Mouse (Mus musculus): ENCODE measurements around the gene Sp9. TPM values are rescaled to one million over a fixed set of nuclear protein-coding genes. Genes with fewer than 3 reads are reported as not detected.

Gene Sp9
- polyA plus RNA-seq, 1 experiment from 2014 or later: not detected

GRCm38 (mm10) chr2:73268281-73268680 is 3.4 kb upstream of the Sp9 start:
- H3K36me3 ChIP-seq: no peaks in the 10 kb centered on the region
- H3K27me3 ChIP-seq: peaks cover 93% of the 10 kb centered on the region
- H3K27ac ChIP-seq: no peak overlapping the region
- no peaks in the 10 kb centered on the region for H3K9me3 ChIP-seq (replicated peaks)
- peaks cover 42% of the 10 kb centered on the region for H3K4me1 ChIP-seq (replicated peaks)
- ATAC-seq (replicated peaks; ENCODE audit: insufficient number of reproducible peaks, insufficient read depth, low FRiP score, low read depth): no peak
- H3K4me2 ChIP-seq: no peak overlapping the region
- no peak overlapping the region for H3K4me3 ChIP-seq
- no peak overlapping the region for H3K9ac ChIP-seq
- 6% methylated on average over 12 of the region's 12 CpGs for WGBS

GRCm38 (mm10) chr2:73268836-73269395 is 2.8 kb upstream of the Sp9 start:
- Histone ChIP-seq H3K4me1 (replicated peaks) (peaks cover 42% of the 10 kb centered on the region), H3K27ac (no peak overlapping the region), H3K4me3 (no peak overlapping the region), H3K9ac (no peak overlapping the region), H3K36me3 (no peaks in the 10 kb centered on the region), H3K4me2 (no peak overlapping the region), H3K27me3 (peaks cover 93% of the 10 kb centered on the region), H3K9me3 (replicated peaks) (no peaks in the 10 kb centered on the region)
- no peak for ATAC-seq (replicated peaks; ENCODE audit: insufficient number of reproducible peaks, insufficient read depth, low FRiP score, low read depth)
- 11% methylated on average over 8 of the region's 8 CpGs for WGBS

DNA sequence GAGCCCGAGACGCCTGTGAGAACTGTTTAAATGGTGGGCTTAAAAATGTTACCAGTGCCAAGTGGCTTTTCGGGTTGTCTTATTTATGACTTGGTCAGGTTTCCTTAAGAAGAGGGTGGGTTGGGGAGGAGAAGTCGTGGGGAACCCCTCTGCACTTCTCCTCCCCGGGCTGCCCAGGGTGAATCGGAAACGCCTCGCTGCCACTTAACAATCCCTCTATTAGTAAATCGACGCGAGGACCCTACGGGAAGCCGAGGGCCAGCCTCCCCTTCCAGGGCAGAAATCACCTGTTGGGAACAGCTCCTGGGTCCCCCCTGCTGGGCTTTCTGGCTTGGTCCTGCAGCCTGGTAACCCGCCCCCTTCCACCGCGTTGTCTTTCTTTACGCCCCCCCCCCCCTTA is 2.1 kb upstream of the Sp9 start:
- H3K27me3 ChIP-seq: peaks cover 93% of the 10 kb centered on the region
- H3K4me3 ChIP-seq: no peak overlapping the region
- no peak for ATAC-seq (replicated peaks; ENCODE audit: insufficient number of reproducible peaks, insufficient read depth, low FRiP score, low read depth)
- H3K27ac ChIP-seq: no peak overlapping the region
- no peaks in the 10 kb centered on the region for H3K9me3 ChIP-seq (replicated peaks)
- peaks cover 43% of the 10 kb centered on the region for H3K4me1 ChIP-seq (replicated peaks)
- H3K9ac ChIP-seq: no peak overlapping the region
- no peak overlapping the region for H3K4me2 ChIP-seq
- H3K36me3 ChIP-seq: no peaks in the 10 kb centered on the region
- under 1% methylated on average over 16 of the region's 17 CpGs for WGBS

DNA sequence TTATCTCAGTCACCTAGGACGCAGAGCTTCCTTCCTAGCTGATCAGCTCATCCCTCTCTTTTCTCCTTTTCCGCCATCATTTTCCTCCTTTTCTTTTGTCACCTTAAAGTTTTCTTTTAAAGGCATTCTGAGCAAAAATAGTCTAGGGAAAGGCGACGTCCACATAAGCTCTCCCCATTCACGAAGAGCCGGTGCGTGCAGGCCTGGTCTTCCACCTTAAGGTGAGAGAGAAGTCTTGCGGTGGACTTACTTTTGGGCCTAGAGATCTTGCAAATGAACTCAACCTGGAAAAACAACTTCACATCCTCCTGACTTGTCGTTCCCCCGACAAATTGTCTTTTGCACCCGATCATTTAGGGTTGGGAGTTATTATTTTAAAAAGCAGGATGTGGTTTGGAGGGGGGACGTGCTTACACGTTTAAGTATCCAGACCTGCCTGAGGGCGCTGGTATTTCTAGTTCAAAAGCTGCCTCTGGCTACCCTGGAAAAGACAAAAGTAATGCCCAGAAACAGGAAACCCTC is 1.6 kb upstream of the Sp9 start:
- H3K27ac ChIP-seq: no peak overlapping the region
- 8% methylated on average over 14 of the region's 14 CpGs for WGBS
- peaks cover 91% of the 10 kb centered on the region for H3K27me3 ChIP-seq
- H3K36me3 ChIP-seq: no peaks in the 10 kb centered on the region
- H3K9ac ChIP-seq: no peak overlapping the region
- H3K4me1 ChIP-seq (replicated peaks): peaks cover 41% of the 10 kb centered on the region
- H3K4me2 ChIP-seq: peak overlapping the region; percentile 73; the same call in 1 of the 2 replicates
- no peaks in the 10 kb centered on the region for H3K9me3 ChIP-seq (replicated peaks)
- no peak for ATAC-seq (replicated peaks; ENCODE audit: insufficient number of reproducible peaks, insufficient read depth, low FRiP score, low read depth)
- H3K4me3 ChIP-seq: 0 out of 2 replicates have a peak overlapping the region, but pooled peaks have one; percentile 20

GRCm38 (mm10) chr2:73270593-73271458 is 899 bp upstream of the Sp9 start:
- Histone ChIP-seq H3K4me1 (replicated peaks) (peaks cover 41% of the 10 kb centered on the region), H3K27me3 (peaks cover 87% of the 10 kb centered on the region)
- no peak for ATAC-seq (replicated peaks; ENCODE audit: insufficient number of reproducible peaks, insufficient read depth, low FRiP score, low read depth)

DNA sequence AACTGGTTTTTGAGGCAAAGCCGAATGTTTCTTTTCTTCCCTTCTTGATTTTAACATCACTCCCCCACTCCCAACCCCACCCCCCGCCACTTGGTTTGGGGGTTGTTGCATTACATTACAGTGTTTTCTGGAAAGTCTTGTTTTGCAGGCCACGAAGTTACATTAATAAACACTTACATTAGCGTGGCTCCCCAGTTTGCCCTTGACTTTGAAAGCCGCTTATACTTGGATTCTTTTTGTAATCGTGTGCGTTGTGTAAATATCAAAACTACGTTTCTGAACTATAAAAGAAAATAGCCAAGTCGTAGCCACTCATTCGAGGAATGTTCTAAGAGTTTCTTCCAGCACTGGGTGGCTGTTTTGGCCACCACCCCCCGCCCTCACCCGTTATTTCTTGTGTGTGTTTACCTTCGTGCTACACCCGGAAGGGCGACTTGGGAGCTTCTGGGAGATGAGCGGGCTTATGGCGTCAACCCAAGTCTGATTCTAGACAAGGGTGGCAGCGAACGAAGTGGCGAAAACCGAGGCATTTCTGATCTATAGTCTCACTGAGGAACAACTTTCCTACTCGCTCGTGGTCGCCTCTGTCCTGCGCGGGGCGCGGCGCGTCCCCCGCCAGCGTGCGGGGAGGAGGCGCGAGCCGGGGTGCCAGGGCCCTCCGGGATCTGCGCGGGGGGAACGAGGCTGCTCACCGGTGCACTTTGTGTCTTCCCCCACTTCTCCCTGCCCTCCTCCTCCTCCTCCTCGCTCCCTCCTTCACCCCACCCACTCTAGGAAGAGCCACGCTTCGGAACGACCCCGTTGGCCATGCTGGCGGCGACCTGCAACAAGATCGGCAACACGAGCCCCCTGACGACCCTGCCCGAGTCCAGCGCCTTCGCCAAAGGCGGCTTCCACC is 875 bp downstream of the Sp9 start:
- Histone ChIP-seq H3K9ac (0 out of 2 replicates have a peak overlapping the region, but pooled peaks have one; percentile 14), H3K27ac (no peak overlapping the region), H3K27me3 (peaks cover 86% of the 10 kb centered on the region), H3K4me2 (peak overlapping the region; percentile 73), H3K4me1 (replicated peaks) (peaks cover 49% of the 10 kb centered on the region), H3K9me3 (replicated peaks) (no peaks in the 10 kb centered on the region), H3K36me3 (no peaks in the 10 kb centered on the region), H3K4me3 (peak overlapping the region; percentile 52)
- WGBS: 1% methylated on average over 54 of the region's 55 CpGs
- ATAC-seq (replicated peaks; ENCODE audit: insufficient number of reproducible peaks, insufficient read depth, low FRiP score, low read depth): no peak

More at GRCm38 (mm10) chr2:73270593-73271458, 899 bp upstream of the Sp9 start:
- Histone ChIP-seq H3K27ac (no peak overlapping the region), H3K9me3 (replicated peaks) (no peaks in the 10 kb centered on the region), H3K9ac (no peak overlapping the region), H3K4me3 (peak overlapping the region; percentile 20), H3K36me3 (no peaks in the 10 kb centered on the region), H3K4me2 (peak overlapping the region; percentile 73)
- 1% methylated on average over 38 of the region's 38 CpGs for WGBS

DNA sequence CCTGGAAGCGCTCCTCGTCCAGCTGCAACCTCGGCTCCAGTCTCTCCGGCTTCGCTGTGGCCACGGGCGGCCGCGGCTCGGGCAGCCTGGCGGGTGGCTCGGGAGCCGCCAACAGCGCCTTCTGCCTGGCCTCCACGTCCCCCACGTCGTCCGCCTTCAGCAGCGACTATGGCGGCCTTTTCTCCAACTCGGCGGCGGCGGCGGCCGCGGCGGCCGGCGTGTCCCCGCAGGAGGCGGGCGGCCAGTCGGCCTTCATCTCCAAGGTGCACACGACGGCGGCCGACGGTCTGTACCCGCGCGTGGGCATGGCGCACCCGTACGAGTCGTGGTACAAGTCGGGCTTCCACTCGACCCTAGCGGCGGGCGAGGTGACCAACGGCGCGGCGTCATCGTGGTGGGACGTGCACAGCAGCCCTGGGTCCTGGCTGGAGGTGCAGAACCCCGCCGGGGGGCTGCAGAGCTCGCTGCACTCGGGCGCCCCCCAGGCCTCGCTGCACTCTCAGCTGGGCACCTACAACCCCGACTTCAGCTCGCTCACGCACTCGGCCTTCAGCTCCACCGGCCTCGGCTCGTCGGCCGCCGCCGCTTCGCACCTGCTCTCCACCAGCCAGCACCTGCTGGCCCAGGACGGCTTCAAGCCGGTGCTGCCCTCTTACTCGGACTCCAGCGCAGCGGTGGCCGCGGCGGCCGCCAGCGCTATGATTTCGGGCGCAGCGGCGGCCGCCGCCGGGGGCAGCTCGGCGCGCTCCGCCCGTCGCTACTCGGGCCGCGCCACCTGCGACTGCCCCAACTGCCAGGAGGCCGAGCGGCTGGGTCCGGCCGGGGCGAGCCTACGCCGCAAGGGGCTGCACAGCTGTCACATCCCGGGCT is 1.8 kb downstream of the Sp9 start:
- H3K27me3 ChIP-seq: peaks cover 83% of the 10 kb centered on the region
- no peak overlapping the region for H3K27ac ChIP-seq
- ATAC-seq (replicated peaks; ENCODE audit: insufficient number of reproducible peaks, insufficient read depth, low FRiP score, low read depth): peak; percentile 27; the same call in 1 of the 2 replicates
- 0 out of 2 replicates have a peak overlapping the region, but pooled peaks have one; percentile 14 for H3K9ac ChIP-seq
- H3K9me3 ChIP-seq (replicated peaks): no peaks in the 10 kb centered on the region
- peak overlapping the region; percentile 52 for H3K4me3 ChIP-seq
- H3K4me1 ChIP-seq (replicated peaks): peaks cover 52% of the 10 kb centered on the region
- peak overlapping the region; percentile 73 for H3K4me2 ChIP-seq
- under 1% methylated on average over 110 of the region's 110 CpGs for WGBS
- H3K36me3 ChIP-seq: no peaks in the 10 kb centered on the region

- 0 out of 2 replicates have a peak, but pooled peaks have one; percentile 7 for ATAC-seq (replicated peaks; ENCODE audit: insufficient number of reproducible peaks, insufficient read depth, low FRiP score, low read depth)
- peak overlapping the region; percentile 52 for H3K4me3 ChIP-seq
- WGBS: under 1% methylated on average over 88 of the region's 88 CpGs
Observed at GRCm38 (mm10) chr2:73274119-73274920, 2.6 kb downstream of the Sp9 start.

GRCm38 (mm10) chr2:73275261-73276040 is 3.7 kb downstream of the Sp9 start:
- ATAC-seq (replicated peaks; ENCODE audit: insufficient number of reproducible peaks, insufficient read depth, low FRiP score, low read depth): no peak
- H3K4me3 ChIP-seq: no peak overlapping the region
- 11% methylated on average over 8 of the region's 8 CpGs for WGBS
- no peak overlapping the region for H3K4me2 ChIP-seq
- H3K27me3 ChIP-seq: peaks cover 84% of the 10 kb centered on the region
- no peaks in the 10 kb centered on the region for H3K9me3 ChIP-seq (replicated peaks)
- peaks cover 66% of the 10 kb centered on the region for H3K4me1 ChIP-seq (replicated peaks)
- no peak overlapping the region for H3K27ac ChIP-seq
- H3K9ac ChIP-seq: no peak overlapping the region
- H3K36me3 ChIP-seq: no peaks in the 10 kb centered on the region

More at GRCm38 (mm10) chr2:73274119-73274920, 2.6 kb downstream of the Sp9 start:
- H3K36me3 ChIP-seq: no peaks in the 10 kb centered on the region
- peak overlapping the region; percentile 73 for H3K4me2 ChIP-seq
- H3K4me1 ChIP-seq (replicated peaks): peaks cover 60% of the 10 kb centered on the region
- H3K27ac ChIP-seq: no peak overlapping the region
- H3K9me3 ChIP-seq (replicated peaks): no peaks in the 10 kb centered on the region
- H3K9ac ChIP-seq: no peak overlapping the region
- H3K27me3 ChIP-seq: peaks cover 84% of the 10 kb centered on the region

All from heart, embryonic 15.5 days (tissue).